Mouse (Mus musculus) intestine, embryonic 15.5 days (tissue): ENCODE data around the gene Gm28305. TPM values are rescaled to one million over a fixed set of nuclear protein-coding genes. Genes with fewer than 3 reads are reported as not detected.

Experiments
- ATAC-seq: fragments of 200-750 bp; cut with Nextera tagmentation; 2 replicates; pipeline ENCODE4 v1.8.0; 2017; ENCODE audit warnings: moderate TSS enrichment, moderate library complexity
- H3K27ac ChIP-seq: fragments of 300-500 bp; sonication (generic); 2 replicates; pipeline ENCODE4 v1.5.1; 2015; ENCODE audit warnings: mild to moderate bottlenecking, inconsistent platforms
- H3K27me3 ChIP-seq: fragments of 300-500 bp; sonication (generic); replicated peaks from 2 replicates; pipeline ENCODE4 v1.6.1; 2015; ENCODE audit warnings: inconsistent platforms
- H3K36me3 ChIP-seq: fragments of 300-500 bp; sonication (generic); 2 replicates; pipeline ENCODE4 v1.6.1; 2015; ENCODE audit warnings: inconsistent platforms
- H3K4me1 ChIP-seq: fragments of 300-500 bp; sonication (generic); replicated peaks from 2 replicates; pipeline ENCODE4 v1.6.1; 2015; ENCODE audit warnings: inconsistent platforms
- H3K4me2 ChIP-seq: fragments of 300-500 bp; sonication (generic); replicated peaks from 2 replicates; pipeline ENCODE4 v1.6.1; 2015; ENCODE audit warnings: mild to moderate bottlenecking, inconsistent platforms
- H3K4me3 ChIP-seq: fragments of 300-500 bp; sonication (generic); replicated peaks from 2 replicates; pipeline ENCODE4 v1.5.1; 2015; ENCODE audit warnings: inconsistent platforms
- H3K9ac ChIP-seq: fragments of 300-500 bp; sonication (generic); 2 replicates; pipeline ENCODE4 v1.6.1; 2015; ENCODE audit warnings: inconsistent platforms
- H3K9me3 ChIP-seq: fragments of 300-500 bp; sonication (generic); 2 replicates; pipeline ENCODE4 v1.6.1; 2016; ENCODE audit warnings: inconsistent platforms
- WGBS: fragments of 180-500 bp; shearing (Covaris S2); methylation state at CpG from one replicate; pipeline ENCODE4 v1.1.7; 2015; 5-methylcytosine and 5-hydroxymethylcytosine counted together
- polyA plus RNA-seq: library from polyadenylated mRNA; unstranded; fragments of >200 nt; fragmentation: Nextera tagmentation; extraction: Ambion mirVana; gene quantifications from 2 replicates; pipeline ENCODE4 v1.2.1, GENCODE M21; 2015

Gene Gm28305
- polyA plus RNA-seq: not detected in 2 replicates

DNA sequence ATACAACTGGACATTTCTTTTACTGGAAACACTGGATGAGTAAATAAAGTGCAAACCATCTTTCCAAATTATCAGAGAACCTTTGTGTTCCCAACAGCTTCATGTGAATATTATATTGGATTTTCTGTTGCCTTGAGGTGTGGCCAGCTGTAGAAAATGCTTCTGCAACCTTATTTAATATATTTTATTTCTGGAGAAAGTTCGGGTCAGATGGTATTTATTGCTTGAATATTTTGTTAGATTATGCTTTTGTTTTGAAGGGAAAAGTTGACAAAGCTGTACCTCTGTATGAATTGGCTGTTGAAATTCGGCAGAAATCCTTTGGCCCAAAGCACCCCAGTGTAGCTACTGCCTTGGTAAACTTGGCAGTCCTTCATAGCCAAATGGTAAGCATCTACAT is at the start of gene Gm28305:
Gm28305 (plus strand) TSS at position 301 of the 400 bp plus-strand sequence.
- Histone ChIP-seq H3K27ac (no peak within 1 kb of the TSS), H3K9ac (no peak within 1 kb of the TSS), H3K4me1 (no peaks in the 10 kb centered on the region), H3K36me3 (no peaks in the 10 kb centered on the region), H3K27me3 (no peaks in the 10 kb centered on the region), H3K9me3 (no peaks in the 10 kb centered on the region), H3K4me3 (no peak within 1 kb of the TSS), H3K4me2 (no peak within 1 kb of the TSS)
- ATAC-seq: no peak
- WGBS: 62% methylated on average over 2 of the region's 2 CpGs

DNA sequence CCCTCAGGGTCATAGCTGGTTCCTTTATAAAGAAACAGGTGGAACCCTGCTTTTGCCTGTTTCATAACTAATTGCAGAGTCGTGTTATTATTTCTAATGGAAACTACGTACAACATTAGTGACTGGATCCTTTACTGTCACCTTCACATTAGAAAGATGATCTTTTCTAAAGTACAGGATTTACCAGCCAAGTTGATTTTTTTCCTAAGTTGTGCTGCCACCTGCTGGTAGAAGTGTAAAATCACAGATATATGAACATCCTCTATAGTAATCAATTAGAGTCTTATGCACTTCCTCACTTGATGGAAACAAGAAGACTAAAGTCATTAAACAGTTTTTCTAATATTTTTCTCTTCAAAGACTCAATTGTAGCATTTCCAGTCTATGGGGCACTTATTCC is 44.0 kb upstream of the Gm28305 start:
- H3K4me1 ChIP-seq: peaks cover 2% of the 10 kb centered on the region; the same call in 1 of the 2 replicates
- H3K4me2 ChIP-seq: no peak overlapping the region
- H3K27me3 ChIP-seq: no peaks in the 10 kb centered on the region
- no peak for ATAC-seq
- no peak overlapping the region for H3K9ac ChIP-seq
- WGBS: 8% methylated on average over 2 of the region's 2 CpGs
- no peak overlapping the region for H3K27ac ChIP-seq
- no peaks in the 10 kb centered on the region for H3K36me3 ChIP-seq
- H3K9me3 ChIP-seq: no peaks in the 10 kb centered on the region
- H3K4me3 ChIP-seq: no peak overlapping the region

DNA sequence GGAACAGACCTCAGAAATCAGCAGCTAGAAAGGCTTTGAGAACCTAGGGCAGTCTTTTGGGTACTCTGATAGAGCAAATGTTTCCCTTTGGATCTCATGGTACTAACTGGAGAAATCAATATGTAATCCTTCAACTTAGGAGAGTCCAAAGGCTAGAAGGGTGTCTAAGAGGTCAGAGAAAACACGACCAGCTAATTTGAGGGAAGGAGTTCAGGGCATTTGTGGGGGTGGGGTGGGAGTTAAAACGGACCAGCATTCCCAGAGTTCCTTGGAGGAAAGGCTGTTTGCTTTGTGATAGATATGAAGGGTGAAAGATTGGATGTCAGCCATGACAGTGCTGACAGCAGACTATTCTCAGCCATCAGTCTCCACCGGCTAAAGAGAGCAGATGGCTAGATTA is 39.9 kb upstream of the Gm28305 start:
- H3K4me1 ChIP-seq: peaks cover 9% of the 10 kb centered on the region
- no peak overlapping the region for H3K9ac ChIP-seq
- no peak overlapping the region for H3K4me3 ChIP-seq
- no peaks in the 10 kb centered on the region for H3K36me3 ChIP-seq
- no peaks in the 10 kb centered on the region for H3K27me3 ChIP-seq
- H3K4me2 ChIP-seq: no peak overlapping the region
- no peak for ATAC-seq
- H3K27ac ChIP-seq: no peak overlapping the region
- no peaks in the 10 kb centered on the region for H3K9me3 ChIP-seq
- WGBS: 50% methylated on average over 3 of the region's 3 CpGs

DNA sequence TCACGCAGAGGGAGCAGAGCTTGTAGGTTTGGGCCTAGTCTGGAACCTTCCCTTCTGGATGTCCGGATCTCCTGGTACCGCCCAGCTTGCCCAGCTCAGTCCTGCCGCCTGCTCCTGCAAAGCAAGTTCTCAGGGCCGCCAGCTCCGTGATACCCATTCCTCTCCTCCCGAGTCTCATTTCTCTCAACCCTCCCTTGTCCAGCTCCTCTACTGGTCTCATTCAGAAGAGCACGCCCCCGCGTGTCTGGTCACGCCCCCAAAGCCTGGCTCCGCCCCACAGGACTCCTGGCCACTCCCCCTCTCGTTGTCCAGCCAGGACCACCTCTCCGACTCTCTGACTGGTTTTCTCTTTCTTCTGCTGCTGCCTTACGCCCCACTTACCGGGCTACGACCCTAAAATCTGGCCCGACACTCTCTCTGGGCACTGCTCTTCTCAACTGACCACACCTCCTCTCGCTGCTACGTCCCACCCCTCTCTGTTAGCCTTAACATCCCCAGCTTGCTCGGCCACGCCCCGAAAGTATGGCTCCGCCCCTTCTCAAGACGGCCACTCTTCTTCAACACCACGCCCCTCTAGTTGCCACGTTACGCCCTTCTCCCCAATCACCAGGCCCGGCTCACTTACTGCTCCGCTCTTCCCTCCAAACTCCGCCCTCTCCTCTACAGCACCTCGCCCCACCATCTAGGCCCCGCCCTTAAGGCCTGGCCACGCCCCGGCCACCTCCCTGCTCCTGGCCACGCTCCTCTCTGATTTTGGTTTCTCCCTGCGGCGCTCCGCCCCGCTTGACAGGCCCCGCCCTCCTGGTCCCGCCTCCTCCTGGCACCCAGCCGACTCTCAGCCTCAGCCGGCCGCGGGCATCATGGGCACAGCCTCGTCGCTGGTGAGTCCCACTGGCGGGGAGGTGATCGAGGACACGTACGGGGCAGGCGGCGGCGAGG is 38.3 kb upstream of the Gm28305 start, which contains the start of gene Nphp3:
Nphp3 (plus strand) TSS at position 624 of the 939 bp plus-strand sequence.
- Histone ChIP-seq H3K4me2 (peak within 1 kb of the TSS; percentile 85), H3K27me3 (no peaks in the 10 kb centered on the region), H3K4me1 (peaks cover 9% of the 10 kb centered on the region), H3K9me3 (no peaks in the 10 kb centered on the region), H3K27ac (peak within 1 kb of the TSS; percentile 88), H3K36me3 (no peaks in the 10 kb centered on the region; the same call in 1 of the 2 replicates), H3K9ac (peak within 1 kb of the TSS; percentile 55), H3K4me3 (peak within 1 kb of the TSS; percentile 68)
- peak; percentile 98 for ATAC-seq
- under 1% methylated on average over 55 of the region's 55 CpGs for WGBS

DNA sequence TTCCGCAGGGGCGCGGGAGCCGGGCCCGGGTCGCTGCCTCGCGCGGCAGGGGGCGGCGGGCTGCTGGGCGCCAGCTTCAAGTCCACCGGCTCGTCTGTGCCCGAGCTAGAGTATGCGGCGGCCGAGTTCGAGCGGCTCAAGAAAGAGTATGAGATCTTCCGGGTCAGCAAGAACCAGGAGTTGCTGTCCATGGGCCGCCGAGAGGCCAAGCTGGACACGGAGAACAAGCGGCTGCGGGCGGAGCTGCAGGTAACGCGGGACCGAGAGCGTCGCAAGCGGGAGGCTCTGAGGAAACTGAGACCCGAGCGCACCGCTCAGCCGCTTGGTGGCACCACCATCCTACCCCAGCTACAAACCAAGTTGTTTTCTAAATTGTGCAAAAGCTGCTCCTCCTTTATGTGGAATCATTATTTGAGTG is 37.5 kb upstream of the Gm28305 start:
- H3K27ac ChIP-seq: peak overlapping the region; percentile 77
- peak; percentile 64 for ATAC-seq
- WGBS: under 1% methylated on average over 37 of the region's 37 CpGs

DNA sequence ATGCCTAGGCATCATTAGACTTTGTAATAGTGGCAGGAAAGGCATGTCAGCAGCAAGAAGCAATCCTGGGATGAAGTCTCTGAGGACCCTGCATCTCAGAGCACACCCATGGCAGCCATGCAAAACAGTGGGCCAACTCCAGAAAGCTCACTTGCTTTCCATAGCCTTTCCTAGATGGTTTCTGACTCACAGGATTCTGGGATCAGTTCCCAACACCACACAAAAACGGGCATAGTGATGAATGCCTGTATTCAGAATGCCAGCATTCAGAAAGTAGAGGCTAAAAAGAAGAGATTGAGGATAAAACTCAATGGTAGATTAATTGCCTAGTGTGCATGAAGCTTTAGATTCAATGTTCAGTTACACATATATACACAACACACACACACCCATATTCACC is 25.9 kb upstream of the Gm28305 start:
- Histone ChIP-seq H3K9ac (no peak overlapping the region), H3K4me2 (no peak overlapping the region), H3K27ac (no peak overlapping the region), H3K27me3 (no peaks in the 10 kb centered on the region), H3K36me3 (peaks cover 4% of the 10 kb centered on the region; the same call in 1 of the 2 replicates), H3K4me1 (no peaks in the 10 kb centered on the region), H3K9me3 (no peaks in the 10 kb centered on the region), H3K4me3 (no peak overlapping the region)
- WGBS: 74% methylated on average over 1 of the region's 1 CpGs
- ATAC-seq: no peak

More for the DNA sequence above, 37.5 kb upstream of the Gm28305 start:
- Histone ChIP-seq H3K9me3 (no peaks in the 10 kb centered on the region), H3K36me3 (no peaks in the 10 kb centered on the region; the same call in 1 of the 2 replicates), H3K27me3 (no peaks in the 10 kb centered on the region), H3K4me3 (peak overlapping the region; percentile 68), H3K9ac (peak overlapping the region; percentile 55), H3K4me2 (peak overlapping the region; percentile 85), H3K4me1 (peaks cover 9% of the 10 kb centered on the region)

DNA sequence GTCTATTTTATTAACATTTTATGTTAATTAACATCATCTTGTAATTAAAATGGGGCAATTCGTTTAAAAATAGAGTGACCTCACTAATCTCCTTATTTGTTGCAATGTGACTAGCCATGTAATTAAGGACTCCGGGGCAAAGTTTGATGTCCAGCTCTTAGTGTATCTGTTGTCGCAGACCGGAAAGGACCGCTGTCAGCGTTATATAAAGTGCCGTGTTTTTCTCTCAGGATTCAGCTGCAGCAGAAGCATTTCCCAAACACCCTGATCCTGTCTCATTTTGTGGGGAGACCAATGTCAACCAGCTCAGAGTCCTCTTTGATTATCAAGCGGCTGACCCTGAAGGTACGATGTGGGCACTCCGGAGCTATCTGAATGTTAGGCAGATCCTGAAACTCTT is 19.4 kb upstream of the Gm28305 start:
- H3K4me1 ChIP-seq: no peaks in the 10 kb centered on the region
- H3K9me3 ChIP-seq: no peaks in the 10 kb centered on the region
- no peak overlapping the region for H3K4me3 ChIP-seq
- no peak overlapping the region for H3K4me2 ChIP-seq
- no peaks in the 10 kb centered on the region for H3K27me3 ChIP-seq
- ATAC-seq: no peak
- H3K9ac ChIP-seq: no peak overlapping the region
- H3K27ac ChIP-seq: no peak overlapping the region
- 93% methylated on average over 10 of the region's 10 CpGs for WGBS
- H3K36me3 ChIP-seq: no peaks in the 10 kb centered on the region

DNA sequence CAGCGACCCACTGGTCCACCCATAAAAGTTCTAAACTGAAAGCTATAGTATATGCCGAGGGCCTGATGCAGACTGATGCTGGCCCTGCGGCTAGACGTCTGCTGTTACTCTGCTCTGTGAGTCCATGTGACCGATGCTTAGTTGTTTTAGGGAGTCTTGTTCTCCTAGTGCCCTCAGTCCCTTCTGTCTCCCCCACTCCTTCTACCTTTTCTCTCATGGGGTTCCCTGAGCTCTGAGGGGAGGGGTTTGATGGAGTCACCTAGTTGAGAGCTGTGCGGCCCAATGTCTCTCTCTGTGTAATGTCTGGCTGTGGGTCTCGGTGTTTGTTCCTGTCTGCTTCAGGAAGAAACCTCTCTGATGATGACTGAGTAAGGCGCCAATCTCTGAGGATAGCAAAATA is 13.3 kb upstream of the Gm28305 start:
- no peak for ATAC-seq
- Histone ChIP-seq H3K27me3 (no peaks in the 10 kb centered on the region), H3K4me3 (no peak overlapping the region), H3K9ac (no peak overlapping the region), H3K9me3 (no peaks in the 10 kb centered on the region), H3K36me3 (peaks cover 8% of the 10 kb centered on the region; the same call in 1 of the 2 replicates), H3K27ac (no peak overlapping the region), H3K4me1 (no peaks in the 10 kb centered on the region), H3K4me2 (no peak overlapping the region)
- 97% methylated on average over 8 of the region's 8 CpGs for WGBS

DNA sequence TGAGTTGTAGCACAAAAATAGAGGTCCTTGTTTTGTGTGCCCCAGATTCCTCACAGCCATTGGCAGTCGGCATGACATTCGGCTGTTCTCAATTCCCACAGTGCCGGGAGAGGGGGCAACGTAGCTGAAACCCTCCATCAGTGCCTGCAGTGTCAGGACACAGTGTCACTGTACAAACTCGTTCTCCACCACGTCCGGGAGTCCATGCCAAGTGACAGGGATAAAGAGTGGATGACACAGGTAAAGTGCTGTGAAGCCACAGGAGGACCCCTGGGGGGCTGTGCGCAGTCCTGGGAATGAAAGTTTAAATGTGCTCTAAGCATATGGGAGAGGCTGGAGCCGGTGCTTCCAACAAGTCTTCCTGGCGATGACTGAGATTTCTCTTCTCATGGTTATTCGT is 10.6 kb upstream of the Gm28305 start:
- no peak overlapping the region for H3K4me2 ChIP-seq
- H3K4me3 ChIP-seq: no peak overlapping the region
- no peak overlapping the region for H3K9ac ChIP-seq
- WGBS: 90% methylated on average over 11 of the region's 11 CpGs
- peaks cover 8% of the 10 kb centered on the region; the same call in 1 of the 2 replicates for H3K36me3 ChIP-seq
- no peak for ATAC-seq
- no peaks in the 10 kb centered on the region for H3K4me1 ChIP-seq
- H3K27me3 ChIP-seq: no peaks in the 10 kb centered on the region
- H3K9me3 ChIP-seq: no peaks in the 10 kb centered on the region
- H3K27ac ChIP-seq: no peak overlapping the region

DNA sequence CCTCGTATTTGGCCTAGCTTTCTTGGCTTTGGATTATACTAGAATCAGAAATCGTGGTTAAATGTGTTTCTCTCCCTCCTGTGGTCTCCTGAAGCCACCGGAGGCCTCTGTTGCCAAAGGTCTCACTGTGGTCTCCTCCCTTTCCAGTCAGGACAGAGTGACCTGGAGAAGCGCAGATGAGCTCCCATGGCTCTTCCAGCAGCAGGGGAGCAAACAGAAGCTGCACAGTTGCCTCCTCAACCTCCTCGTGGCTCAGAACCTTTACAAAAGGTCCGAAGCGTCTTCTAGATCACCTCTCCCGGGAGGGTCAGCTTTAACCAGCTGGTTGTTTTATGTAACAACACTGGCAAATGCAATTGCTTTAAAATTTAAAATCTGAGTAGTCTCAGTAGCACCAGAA is 6.2 kb upstream of the Gm28305 start:
- no peaks in the 10 kb centered on the region for H3K27me3 ChIP-seq
- H3K4me3 ChIP-seq: no peak overlapping the region
- no peaks in the 10 kb centered on the region for H3K36me3 ChIP-seq
- no peak overlapping the region for H3K27ac ChIP-seq
- ATAC-seq: no peak
- H3K9me3 ChIP-seq: no peaks in the 10 kb centered on the region
- no peaks in the 10 kb centered on the region for H3K4me1 ChIP-seq
- no peak overlapping the region for H3K9ac ChIP-seq
- H3K4me2 ChIP-seq: no peak overlapping the region
- 84% methylated on average over 8 of the region's 8 CpGs for WGBS

DNA sequence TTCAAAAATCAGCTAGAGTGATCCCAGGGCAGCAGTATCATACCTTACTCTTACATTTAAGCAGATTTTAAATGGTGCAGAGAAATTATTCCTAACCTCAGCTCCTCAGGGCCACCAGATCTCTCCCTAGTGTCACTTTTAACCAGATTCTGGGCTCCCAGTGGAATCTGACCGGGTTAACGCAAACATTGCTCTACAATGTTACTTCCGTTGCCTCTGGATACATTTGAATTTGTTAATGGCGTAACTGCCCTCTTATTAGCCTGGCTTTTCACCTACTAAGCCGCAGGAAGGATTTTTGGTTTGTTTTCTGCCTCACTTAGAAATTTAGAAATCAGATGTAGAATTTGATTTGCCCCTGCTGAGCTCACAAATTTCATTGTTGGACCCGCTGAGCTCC is 5.7 kb upstream of the Gm28305 start:
- Histone ChIP-seq H3K27ac (no peak overlapping the region), H3K4me3 (no peak overlapping the region), H3K27me3 (no peaks in the 10 kb centered on the region), H3K4me2 (no peak overlapping the region), H3K9me3 (no peaks in the 10 kb centered on the region), H3K4me1 (no peaks in the 10 kb centered on the region), H3K9ac (no peak overlapping the region), H3K36me3 (no peaks in the 10 kb centered on the region)
- WGBS: 74% methylated on average over 6 of the region's 6 CpGs
- ATAC-seq: no peak

DNA sequence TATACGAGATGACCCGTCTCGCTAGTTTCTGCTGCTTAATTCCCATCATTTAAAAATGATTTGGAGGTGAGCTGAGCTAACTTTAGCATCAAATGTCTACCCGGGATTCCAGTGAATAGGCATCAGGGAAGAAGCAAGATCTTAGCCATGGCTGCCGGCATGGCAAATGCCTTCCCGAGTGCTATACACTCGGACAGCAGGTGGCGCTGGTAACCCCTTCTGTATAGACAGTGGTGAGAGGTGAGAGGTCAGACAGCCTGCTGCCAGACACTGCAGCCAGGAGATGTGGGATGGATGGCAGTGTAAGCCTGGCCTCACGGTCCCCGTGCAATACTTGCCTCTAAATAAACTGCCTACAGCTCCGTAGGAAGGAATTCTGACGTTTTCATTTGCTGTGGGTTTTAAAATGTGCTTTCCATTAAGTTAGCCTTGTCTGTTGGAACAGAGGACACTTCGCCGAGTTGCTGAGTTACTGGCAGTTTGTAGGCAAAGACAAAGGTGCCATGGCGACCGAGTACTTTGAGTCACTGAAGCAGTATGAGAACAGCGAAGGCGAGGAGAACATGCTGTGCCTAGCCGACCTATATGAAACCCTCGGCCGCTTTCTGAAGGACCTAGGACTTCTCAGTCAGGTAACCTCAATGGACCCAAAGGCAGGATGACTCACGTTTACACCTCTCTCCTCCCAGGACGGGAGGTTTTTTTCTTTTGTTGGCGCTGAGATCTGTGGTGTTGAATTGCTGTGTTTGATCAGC is 5.0 kb upstream of the Gm28305 start:
- Histone ChIP-seq H3K9me3 (no peaks in the 10 kb centered on the region), H3K4me1 (no peaks in the 10 kb centered on the region), H3K27me3 (no peaks in the 10 kb centered on the region), H3K27ac (no peak overlapping the region), H3K4me3 (no peak overlapping the region), H3K9ac (no peak overlapping the region), H3K36me3 (no peaks in the 10 kb centered on the region), H3K4me2 (no peak overlapping the region)
- ATAC-seq: peak; percentile 77
- 51% methylated on average over 24 of the region's 24 CpGs for WGBS
